Mouse (Mus musculus): ENCODE measurements around the gene Ptpn11. TPM values are rescaled to one million over a fixed set of nuclear protein-coding genes. Genes with fewer than 3 reads are reported as not detected.
A peak's percentile ranks its signal among the peaks of the same experiment; 100 is the strongest.

Gene Ptpn11
- polyA plus RNA-seq, 1 experiment: 89.0 TPM

DNA sequence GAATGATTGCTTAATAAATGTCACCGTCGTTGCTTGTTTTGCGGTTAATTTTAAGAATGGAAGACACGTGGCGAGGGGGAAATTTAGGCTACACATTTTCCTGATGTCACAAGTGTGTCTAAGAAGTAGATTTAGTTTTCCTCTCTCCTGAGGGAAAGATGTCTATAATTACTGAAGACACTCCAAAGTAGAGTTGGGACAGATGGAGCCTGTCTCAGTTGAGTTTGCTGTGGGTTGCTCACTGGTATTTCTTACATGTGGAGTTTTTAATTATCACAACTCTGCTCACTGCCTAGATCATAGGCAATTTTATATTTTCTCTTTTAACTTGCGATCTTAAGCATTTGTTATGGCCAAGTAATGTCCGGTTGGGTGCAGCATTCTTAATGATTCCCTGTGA lies 108.6 kb downstream of the Ptpn11 start:
- peaks cover 8% of the 10 kb centered on the region for H3K4me1 ChIP-seq (ENCODE audit: control insufficient read depth, insufficient read depth, low read length)
- H3K27ac ChIP-seq (ENCODE audit: insufficient read depth, low read length): no peak overlapping the region
- 97% methylated on average over 7 of the region's 7 CpGs for WGBS
- DNase-seq: no peak
- H3K4me3 ChIP-seq (replicated peaks; ENCODE audit: insufficient read depth, low read depth, low read length): no peak overlapping the region
- no peak for TF ChIP-seq POLR2A (IDR thresholded peaks at IDR 0.05; ENCODE audit: borderline replicate concordance, insufficient read depth, low read length)
- no peak for TF ChIP-seq CTCF (IDR thresholded peaks at IDR 0.05; ENCODE audit: borderline replicate concordance, insufficient read depth, low read depth, low read length)
- no peaks in the 10 kb centered on the region for H3K27me3 ChIP-seq (ENCODE audit: control insufficient read depth, insufficient read depth, low read length)

DNA sequence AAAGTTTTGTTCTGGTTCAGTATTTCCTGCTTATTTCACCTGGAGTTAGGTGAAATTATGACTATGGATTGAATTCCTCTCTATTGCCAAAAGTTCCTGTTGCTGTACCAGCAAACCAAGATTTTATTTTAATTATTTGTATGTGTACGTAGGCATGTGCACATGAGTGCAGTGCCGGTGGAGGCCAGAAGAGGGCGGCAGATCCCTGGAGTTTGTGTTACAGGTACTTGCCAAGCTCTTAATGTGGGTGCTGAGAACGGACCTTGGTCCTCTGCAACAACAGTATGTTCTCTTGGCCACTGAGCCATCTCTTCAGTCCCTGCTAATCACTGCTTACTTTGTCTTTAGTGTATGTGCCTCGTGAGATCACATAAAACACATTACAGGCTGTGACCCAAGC lies 109.4 kb downstream of the Ptpn11 start:
- no peak overlapping the region for H3K4me3 ChIP-seq (replicated peaks; ENCODE audit: insufficient read depth, low read depth, low read length)
- TF ChIP-seq CTCF (IDR thresholded peaks at IDR 0.05; ENCODE audit: borderline replicate concordance, insufficient read depth, low read depth, low read length) (peak; percentile 34; the same call in 1 of the 2 replicates), POLR2A (IDR thresholded peaks at IDR 0.05; ENCODE audit: borderline replicate concordance, insufficient read depth, low read length) (no peak)
- H3K4me1 ChIP-seq (ENCODE audit: control insufficient read depth, insufficient read depth, low read length): peaks cover 8% of the 10 kb centered on the region; the same call in 1 of the 2 replicates
- no peak overlapping the region for H3K27ac ChIP-seq (ENCODE audit: insufficient read depth, low read length)
- WGBS: 76% methylated on average over 5 of the region's 5 CpGs
- DNase-seq: no peak
- no peaks in the 10 kb centered on the region for H3K27me3 ChIP-seq (ENCODE audit: control insufficient read depth, insufficient read depth, low read length)

Other genes with a start within 250 kb of the Ptpn11 start
- gene Rph3a, start 181.3 kb downstream of the Ptpn11 start, polyA plus RNA-seq (2012; rRNA removed): 277 and 287 TPM in 2 replicates
- gene Rpl6, start 13.1 kb upstream of the Ptpn11 start, polyA plus RNA-seq (2012; rRNA removed): 363 and 400 TPM in 2 replicates
- 81.2 and 86.4 TPM in 2 replicates for gene Hectd4, start 28.8 kb upstream of the Ptpn11 start, polyA plus RNA-seq (2012; rRNA removed)
- gene Trafd1, start 194.2 kb upstream of the Ptpn11 start, polyA plus RNA-seq (2012; rRNA removed): 109 and 120 TPM in 2 replicates
- gene Naa25, start 206.5 kb upstream of the Ptpn11 start, polyA plus RNA-seq (2012; rRNA removed): 19.6 and 21.2 TPM in 2 replicates